Mouse (Mus musculus): ENCODE results near the gene Atg9b.

GRCm38 (mm10) chr5:24404594-24405360 lies 12.8 kb upstream of the Atg9b start:
- TF ChIP-seq CTCF (IDR thresholded peaks at IDR 0.05) (no peak), EP300 (IDR thresholded peaks at IDR 0.05) (no peak)

Measured in lung, postnatal 0 days (tissue).